Mouse (Mus musculus) kidney, adult 2 months (tissue): Measurements from ENCODE around the gene Thra.
A peak's percentile ranks its signal among the peaks of the same experiment; 100 is the strongest.

Source experiments
- CTCF ChIP-seq: fragments of 200-500 bp; conservative IDR thresholded peaks from 2 replicates; pipeline ENCODE4 v1.5.1; 2011; ENCODE audit warnings: low read depth, mild to moderate bottlenecking, control low read depth, low read length, moderate library complexity, mixed read lengths; ENCODE audit not compliant: insufficient read depth, insufficient read length
- POLR2A ChIP-seq: fragments of 200-500 bp; IDR thresholded peaks from one replicate; pipeline ENCODE4 v1.6.1; 2011; ENCODE audit warnings: low read depth, low read length, control low read depth

DNA sequence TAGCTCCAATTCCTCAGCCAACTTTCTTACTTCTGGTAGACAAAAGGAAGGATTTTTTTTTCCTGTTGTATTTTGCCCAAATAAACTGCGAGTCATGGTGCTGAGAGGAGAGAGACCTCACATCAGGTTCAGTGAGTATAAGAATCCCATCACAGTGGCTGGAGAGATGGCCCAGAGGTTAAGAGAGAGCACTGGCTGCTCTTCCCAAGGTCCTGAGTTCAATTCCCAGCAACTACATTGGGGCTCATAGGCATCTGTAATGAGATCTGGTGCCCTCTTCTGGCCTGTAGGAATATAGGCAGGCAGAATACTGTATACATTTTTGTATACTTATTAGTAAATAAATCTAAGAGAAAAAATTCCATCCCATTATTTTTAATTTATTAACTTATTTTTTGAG lies 47.3 kb downstream of the Thra start:
- TF ChIP-seq CTCF (0 out of 2 replicates have a peak, but pooled peaks have one; percentile 16), POLR2A (no peak)
